Mouse (Mus musculus) cerebellum, postnatal 25 days (tissue): ENCODE measurements around the gene Cubn.
A peak's percentile ranks its signal among the peaks of the same experiment; 100 is the strongest.

Experiments used
- DNase-seq, 2 experiments: peaks; one replicate each; pipeline ENCODE4 v3.0.0; 2021; ENCODE audit warnings: mixed read lengths in 2 of 2

Gene Cubn

GRCm38 (mm10) chr2:13491734-13492133 is at the start of gene Cubn:
Gene Cubn (minus strand): TSS chr2:13491813.
- DNase-seq, result no peak

- DNase-seq, result no peak
Measured at GRCm38 (mm10) chr2:13539860-13540259, 48.2 kb upstream of the Cubn start.

GRCm38 (mm10) chr2:13538704-13539377 is 47.2 kb upstream of the Cubn start:
- no peak for DNase-seq

GRCm38 (mm10) chr2:13538258-13538657 is 46.6 kb upstream of the Cubn start:
- DNase-seq, result no peak

- DNase-seq, result no peak
Measured at GRCm38 (mm10) chr2:13537733-13538132, 46.1 kb upstream of the Cubn start.

GRCm38 (mm10) chr2:13536747-13537146 is 45.1 kb upstream of the Cubn start:
- no peak for DNase-seq

- DNase-seq, result no peak
Measured at GRCm38 (mm10) chr2:13530639-13531038, 39.0 kb upstream of the Cubn start.

GRCm38 (mm10) chr2:13529253-13529933 is 37.8 kb upstream of the Cubn start:
- no peak for DNase-seq

GRCm38 (mm10) chr2:13527531-13527930 is 35.9 kb upstream of the Cubn start:
- peak in 1 of 2 experiments; percentile 14 for DNase-seq

- no peak for DNase-seq
Measured at GRCm38 (mm10) chr2:13527125-13527524, 35.5 kb upstream of the Cubn start.

- no peak for DNase-seq
Measured at GRCm38 (mm10) chr2:13526205-13526604, 34.6 kb upstream of the Cubn start.

GRCm38 (mm10) chr2:13523540-13524456 is 32.2 kb upstream of the Cubn start:
- no peak for DNase-seq

- no peak for DNase-seq
Measured at GRCm38 (mm10) chr2:13522106-13522505, 30.5 kb upstream of the Cubn start.

GRCm38 (mm10) chr2:13514949-13515348 is 23.3 kb upstream of the Cubn start:
- no peak for DNase-seq

GRCm38 (mm10) chr2:13502717-13503116 is 11.1 kb upstream of the Cubn start:
- no peak for DNase-seq

- no peak for DNase-seq
Measured at GRCm38 (mm10) chr2:13501553-13501952, 9.9 kb upstream of the Cubn start.

GRCm38 (mm10) chr2:13500298-13500999 is 8.8 kb upstream of the Cubn start:
- DNase-seq, result no peak

- DNase-seq, result no peak
Measured at GRCm38 (mm10) chr2:13499196-13499595, 7.6 kb upstream of the Cubn start.

GRCm38 (mm10) chr2:13496087-13496486 is 4.5 kb upstream of the Cubn start:
- DNase-seq, result no peak

- no peak for DNase-seq
Measured at GRCm38 (mm10) chr2:13492927-13493326, 1.3 kb upstream of the Cubn start.

- no peak for DNase-seq
Measured at GRCm38 (mm10) chr2:13490480-13490879, 1.1 kb downstream of the Cubn start.

- peak in 1 of 2 experiments; percentile 3 for DNase-seq
Measured at GRCm38 (mm10) chr2:13486470-13486869, 5.1 kb downstream of the Cubn start.

GRCm38 (mm10) chr2:13484566-13484965 is 7.0 kb downstream of the Cubn start:
- no peak for DNase-seq
